Mouse (Mus musculus): Measurements from ENCODE around the gene Tmem240.

GRCm38 (mm10) chr4:155738262-155738661, 3.7 kb downstream of the Tmem240 start:
- TF ChIP-seq CTCF (conservative IDR thresholded peaks at IDR 0.05; ENCODE audit: low read length): no peak
- TF ChIP-seq POU5F1 (IDR thresholded peaks at IDR 0.05; ENCODE audit: borderline replicate concordance, low read length): no peak

Data from E14TG2a.4 (cell line).